Mouse (Mus musculus): ENCODE results near the gene Tex26. TPM values are rescaled to one million over a fixed set of nuclear protein-coding genes. Genes with fewer than 3 reads are reported as not detected.

Tex26 gene
- polyA plus RNA-seq, 1 experiment, result not detected

- no peaks in the 10 kb centered on the region for H3K36me3 ChIP-seq (replicated peaks; ENCODE audit: low read length)
- TF ChIP-seq FLI1 (IDR thresholded peaks at IDR 0.05; ENCODE audit: low read length) (no peak), GATA1 (IDR thresholded peaks at IDR 0.05; ENCODE audit: borderline replicate concordance, low read length) (no peak)
- peaks cover 27% of the 10 kb centered on the region for H3K9me3 ChIP-seq
- peaks cover 2% of the 10 kb centered on the region for H3K27me3 ChIP-seq (replicated peaks)
- H3K4me3 ChIP-seq (replicated peaks), result no peak overlapping the region
- H3K4me1 ChIP-seq, result peaks cover 18% of the 10 kb centered on the region
Observed at GRCm38 (mm10) chr5:149503423-149504175, 64.1 kb downstream of the Tex26 start.

DNA sequence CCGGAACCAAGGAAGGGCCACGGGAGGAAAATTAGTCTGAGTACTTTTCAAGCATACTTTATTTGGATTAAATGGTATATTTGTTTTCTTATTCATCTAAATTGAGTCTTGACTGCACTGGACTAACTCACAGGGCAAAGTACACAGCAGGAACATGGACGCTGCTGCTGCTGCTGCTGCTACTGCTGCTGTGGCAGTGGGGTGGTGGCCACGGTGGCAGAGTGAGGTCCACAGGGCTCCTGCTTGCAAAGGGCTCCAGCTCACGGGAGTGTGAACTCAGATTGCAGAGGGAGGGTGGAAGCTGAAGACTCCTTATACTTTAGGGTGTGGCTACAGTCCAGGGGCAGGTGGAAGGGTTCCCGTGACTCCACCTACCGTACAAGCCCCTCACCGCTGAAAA lies 65.5 kb downstream of the Tex26 start:
- H3K36me3 ChIP-seq (replicated peaks; ENCODE audit: low read length), result no peaks in the 10 kb centered on the region
- peaks cover 21% of the 10 kb centered on the region for H3K4me1 ChIP-seq
- TF ChIP-seq FLI1 (IDR thresholded peaks at IDR 0.05; ENCODE audit: low read length) (no peak), GATA1 (IDR thresholded peaks at IDR 0.05; ENCODE audit: borderline replicate concordance, low read length) (no peak)
- peaks cover 23% of the 10 kb centered on the region for H3K9me3 ChIP-seq
- H3K27me3 ChIP-seq (replicated peaks), result peaks cover 2% of the 10 kb centered on the region
- no peak overlapping the region for H3K4me3 ChIP-seq (replicated peaks)

DNA sequence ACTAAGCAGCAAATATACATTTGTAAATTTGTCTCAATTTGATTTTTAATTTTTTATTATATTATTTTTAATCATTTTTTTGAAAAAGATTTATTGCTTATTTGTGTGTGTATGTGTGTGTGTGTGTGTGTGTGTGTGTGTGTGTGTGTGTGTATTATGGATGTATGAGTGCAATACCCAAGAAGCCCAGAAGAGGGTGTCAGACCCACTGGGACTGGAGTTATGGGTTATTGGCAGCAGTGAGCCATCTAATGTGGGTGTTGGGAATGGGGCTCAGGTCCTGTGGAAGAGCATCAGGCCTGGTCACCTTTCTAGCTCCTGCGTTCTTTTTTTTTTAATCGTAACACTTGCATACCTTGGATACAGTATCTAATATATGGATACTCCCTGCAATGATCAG lies 66.6 kb downstream of the Tex26 start:
- H3K27me3 ChIP-seq (replicated peaks), result peaks cover 2% of the 10 kb centered on the region
- peaks cover 21% of the 10 kb centered on the region for H3K4me1 ChIP-seq
- no peak overlapping the region for H3K4me3 ChIP-seq (replicated peaks)
- TF ChIP-seq FLI1 (IDR thresholded peaks at IDR 0.05; ENCODE audit: low read length) (no peak), GATA1 (IDR thresholded peaks at IDR 0.05; ENCODE audit: borderline replicate concordance, low read length) (no peak)
- H3K36me3 ChIP-seq (replicated peaks; ENCODE audit: low read length), result no peaks in the 10 kb centered on the region
- H3K9me3 ChIP-seq, result peaks cover 18% of the 10 kb centered on the region

DNA sequence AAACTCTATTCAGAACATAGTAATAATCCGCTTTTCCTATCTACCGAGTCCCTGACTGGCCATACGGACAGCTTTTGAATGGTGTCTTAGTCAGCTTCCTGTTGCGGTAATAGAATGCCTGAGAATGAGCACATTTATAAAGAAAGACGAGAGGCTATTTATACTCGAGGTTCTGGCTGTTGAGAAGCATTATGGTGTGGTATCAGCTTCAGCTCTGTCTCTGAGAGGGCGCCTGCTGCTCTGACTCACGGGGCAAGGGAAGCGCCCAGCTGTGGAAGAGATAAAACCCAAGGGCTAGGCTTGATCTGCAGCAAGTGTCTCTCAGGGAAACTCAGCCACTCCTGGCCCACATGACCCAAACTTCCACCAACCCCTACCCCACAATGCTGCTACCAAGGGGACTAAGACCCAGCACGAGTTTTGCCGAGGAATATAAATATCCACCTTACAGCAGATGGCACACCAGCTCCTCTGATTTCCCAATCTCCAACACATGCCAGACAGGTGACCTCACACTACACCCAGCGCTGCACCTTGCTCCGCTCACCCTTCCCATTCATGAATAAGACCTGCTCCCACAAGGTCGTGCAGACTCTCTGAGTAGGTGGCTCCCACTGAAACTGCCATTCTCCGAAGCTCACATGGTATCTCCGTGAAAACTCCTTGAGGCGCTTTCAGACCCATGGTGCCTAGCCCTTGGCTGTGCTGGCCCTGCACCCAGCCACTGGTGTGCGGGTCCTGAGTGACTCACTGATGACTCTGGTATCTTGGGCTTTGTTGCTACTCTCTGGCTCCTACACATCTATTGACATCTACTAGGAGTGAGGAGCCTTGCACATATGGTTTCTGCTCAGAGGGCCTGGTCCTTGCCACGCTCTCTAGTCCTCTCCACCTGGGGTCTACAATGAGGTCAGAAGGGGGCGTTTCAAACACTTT lies 68.9 kb downstream of the Tex26 start:
- H3K4me1 ChIP-seq, result peaks cover 21% of the 10 kb centered on the region
- TF ChIP-seq FLI1 (IDR thresholded peaks at IDR 0.05; ENCODE audit: low read length) (no peak), GATA1 (IDR thresholded peaks at IDR 0.05; ENCODE audit: borderline replicate concordance, low read length) (no peak)
- H3K9me3 ChIP-seq, result peaks cover 17% of the 10 kb centered on the region
- no peak overlapping the region for H3K4me3 ChIP-seq (replicated peaks)
- peaks cover 6% of the 10 kb centered on the region for H3K27me3 ChIP-seq (replicated peaks)
- no peaks in the 10 kb centered on the region for H3K36me3 ChIP-seq (replicated peaks; ENCODE audit: low read length)

DNA sequence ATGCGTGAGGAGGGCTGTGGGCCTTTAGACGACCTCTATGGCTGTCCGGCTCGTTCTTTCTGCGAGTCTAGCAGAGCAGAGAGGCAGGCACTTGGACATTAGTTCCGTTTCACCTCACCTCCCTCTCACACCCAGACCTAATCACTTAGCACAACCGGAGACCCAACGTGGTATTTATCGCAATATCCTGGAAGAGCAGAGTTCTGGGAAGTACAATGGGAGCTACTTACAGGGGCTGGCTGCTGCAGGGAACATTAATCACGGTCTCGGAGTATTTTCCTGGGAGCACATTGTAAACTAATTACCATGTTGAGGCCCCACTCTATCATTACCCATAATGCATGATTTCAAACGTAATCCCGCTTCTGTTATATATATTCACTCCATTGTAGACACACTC lies 70.9 kb downstream of the Tex26 start:
- Histone ChIP-seq H3K27me3 (replicated peaks) (peaks cover 9% of the 10 kb centered on the region), H3K9me3 (peaks cover 9% of the 10 kb centered on the region), H3K4me1 (peaks cover 25% of the 10 kb centered on the region), H3K4me3 (replicated peaks) (no peak overlapping the region), H3K36me3 (replicated peaks; ENCODE audit: low read length) (no peaks in the 10 kb centered on the region)
- TF ChIP-seq FLI1 (IDR thresholded peaks at IDR 0.05; ENCODE audit: low read length) (no peak), GATA1 (IDR thresholded peaks at IDR 0.05; ENCODE audit: borderline replicate concordance, low read length) (no peak)

DNA sequence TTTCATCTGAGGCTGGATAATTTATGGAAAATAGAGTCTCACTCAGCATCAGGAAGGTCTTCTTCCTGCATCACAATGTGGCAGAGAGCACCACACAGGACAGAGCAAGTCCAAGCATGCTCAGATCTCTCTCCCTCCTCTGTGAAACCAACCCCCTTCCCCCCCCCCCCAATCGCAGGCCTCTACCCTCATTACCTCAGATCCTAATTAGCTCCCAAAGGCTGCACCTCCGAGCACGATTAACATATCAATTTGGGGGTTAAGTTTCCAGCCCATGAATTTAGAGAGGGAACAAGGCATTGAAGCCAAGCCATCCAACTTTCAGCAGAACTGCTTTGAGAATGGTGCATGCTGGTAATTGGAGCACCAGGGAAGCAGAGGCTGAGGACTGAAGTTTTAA lies 73.2 kb downstream of the Tex26 start:
- H3K4me1 ChIP-seq, result peaks cover 14% of the 10 kb centered on the region
- H3K4me3 ChIP-seq (replicated peaks), result no peak overlapping the region
- H3K27me3 ChIP-seq (replicated peaks), result peaks cover 12% of the 10 kb centered on the region
- 0 out of 2 replicates have a peak, but pooled peaks cover under 1% of the 10 kb centered on the region for H3K9me3 ChIP-seq
- TF ChIP-seq FLI1 (IDR thresholded peaks at IDR 0.05; ENCODE audit: low read length) (no peak), GATA1 (IDR thresholded peaks at IDR 0.05; ENCODE audit: borderline replicate concordance, low read length) (no peak)
- H3K36me3 ChIP-seq (replicated peaks; ENCODE audit: low read length), result no peaks in the 10 kb centered on the region

DNA sequence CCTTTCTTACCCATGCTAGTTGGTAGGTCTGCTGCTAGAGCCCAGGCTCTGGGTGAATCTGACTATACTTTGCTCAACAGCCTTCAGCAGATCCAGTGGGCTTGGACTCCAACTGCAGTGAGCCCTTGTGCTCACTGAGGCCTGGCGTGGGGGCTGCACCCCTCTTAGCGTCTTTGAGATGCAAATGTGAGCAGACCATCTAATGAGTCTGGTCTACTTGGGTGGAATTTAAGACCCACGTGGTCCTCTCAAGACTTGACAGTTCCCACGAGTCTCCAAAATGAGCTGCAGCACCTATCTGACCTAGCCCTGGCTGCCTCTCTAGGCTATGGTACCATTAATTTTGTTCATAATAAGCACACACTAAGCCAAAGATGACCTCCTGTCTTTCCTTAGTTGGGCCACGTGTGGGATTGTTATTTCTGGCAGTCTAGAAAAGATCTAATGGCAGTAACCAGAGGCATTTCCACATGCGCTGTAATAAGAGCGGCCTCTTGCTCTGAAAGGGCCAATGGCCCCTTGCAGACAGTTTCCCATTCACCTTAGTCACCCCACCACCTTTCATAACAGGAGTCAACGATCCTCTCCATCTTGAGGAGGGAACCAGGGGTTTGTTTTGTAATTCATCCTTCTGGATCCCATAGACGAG lies 74.1 kb downstream of the Tex26 start:
- no peaks in the 10 kb centered on the region for H3K36me3 ChIP-seq (replicated peaks; ENCODE audit: low read length)
- H3K9me3 ChIP-seq, result no peaks in the 10 kb centered on the region
- no peak overlapping the region for H3K4me3 ChIP-seq (replicated peaks)
- no peak for TF ChIP-seq FLI1 (IDR thresholded peaks at IDR 0.05; ENCODE audit: low read length)
- TF ChIP-seq GATA1 (IDR thresholded peaks at IDR 0.05; ENCODE audit: borderline replicate concordance, low read length), result no peak
- H3K27me3 ChIP-seq (replicated peaks), result peaks cover 12% of the 10 kb centered on the region
- H3K4me1 ChIP-seq, result peaks cover 7% of the 10 kb centered on the region

GRCm38 (mm10) chr5:149514087-149514671 lies 74.7 kb downstream of the Tex26 start:
- Histone ChIP-seq H3K27me3 (replicated peaks) (peaks cover 12% of the 10 kb centered on the region), H3K9me3 (no peaks in the 10 kb centered on the region), H3K36me3 (replicated peaks; ENCODE audit: low read length) (no peaks in the 10 kb centered on the region), H3K4me1 (peaks cover 4% of the 10 kb centered on the region; the same call in 1 of the 2 replicates), H3K4me3 (replicated peaks) (no peak overlapping the region)
- TF ChIP-seq FLI1 (IDR thresholded peaks at IDR 0.05; ENCODE audit: low read length) (no peak), GATA1 (IDR thresholded peaks at IDR 0.05; ENCODE audit: borderline replicate concordance, low read length) (no peak)

DNA sequence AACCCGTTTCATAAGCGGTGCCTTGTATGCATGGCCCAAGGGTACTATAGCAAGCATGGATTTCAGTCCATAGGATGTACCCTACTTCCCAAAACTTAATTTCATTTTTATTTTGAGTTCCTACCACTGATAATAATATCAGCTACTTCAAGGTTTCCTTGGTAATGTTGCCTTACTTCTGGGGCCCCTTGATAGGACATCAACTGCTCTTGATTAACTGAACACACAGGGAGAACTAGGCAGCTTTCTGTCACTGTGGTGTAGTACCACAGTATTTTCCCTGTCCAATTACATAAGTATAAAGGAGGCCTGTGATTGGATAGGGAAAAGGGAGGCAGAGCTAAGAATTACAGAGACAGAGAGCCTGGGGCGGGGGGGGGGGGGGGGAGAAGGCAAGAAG lies 75.4 kb downstream of the Tex26 start:
- TF ChIP-seq FLI1 (IDR thresholded peaks at IDR 0.05; ENCODE audit: low read length), result no peak
- TF ChIP-seq GATA1 (IDR thresholded peaks at IDR 0.05; ENCODE audit: borderline replicate concordance, low read length), result no peak
- Histone ChIP-seq H3K4me3 (replicated peaks) (no peak overlapping the region), H3K36me3 (replicated peaks; ENCODE audit: low read length) (no peaks in the 10 kb centered on the region), H3K9me3 (no peaks in the 10 kb centered on the region), H3K4me1 (peaks cover 4% of the 10 kb centered on the region; the same call in 1 of the 2 replicates), H3K27me3 (replicated peaks) (peaks cover 12% of the 10 kb centered on the region)

Data from megakaryocyte, embryonic 14.5 days (primary cell).